Mouse (Mus musculus): ENCODE measurements around the gene Cntf. TPM values are rescaled to one million over a fixed set of nuclear protein-coding genes. Genes with fewer than 3 reads are reported as not detected.
A peak's percentile ranks its signal among the peaks of the same experiment; 100 is the strongest.

The Cntf gene
- polyA plus RNA-seq, 1 experiment from 2014 or later = 1.0 TPM

DNA sequence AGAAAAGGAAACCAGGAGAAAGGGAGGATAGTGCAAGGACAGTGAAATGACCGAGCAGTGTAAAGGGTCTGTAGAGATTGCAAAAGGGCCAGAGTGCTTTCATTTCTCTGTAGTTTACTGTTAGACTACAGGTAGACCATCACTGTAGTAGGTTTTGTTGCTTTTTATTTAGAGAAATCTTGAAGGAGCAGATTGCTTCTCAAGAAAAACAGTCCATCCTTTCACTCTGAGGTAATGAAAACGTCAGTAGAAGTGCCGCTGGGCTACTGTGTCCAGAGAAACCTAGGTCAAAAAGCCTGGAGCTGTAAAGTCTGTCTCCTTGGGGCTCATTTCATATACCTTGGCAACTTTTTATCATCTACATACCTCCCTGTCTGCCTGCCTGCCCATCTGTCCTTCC lies 33.6 kb upstream of the Cntf start:
- Histone ChIP-seq H3K9ac (ENCODE audit: low read length) (no peak overlapping the region), H3K4me2 (ENCODE audit: low read depth, low read length) (peak overlapping the region; percentile 3; the same call in 1 of the 2 replicates), H3K36me3 (ENCODE audit: control insufficient read depth, insufficient read depth) (no peaks in the 10 kb centered on the region), H3K27ac (ENCODE audit: low read length) (no peak overlapping the region), H3K27me3 (ENCODE audit: control insufficient read depth, insufficient read depth, low read length) (no peaks in the 10 kb centered on the region), H3K4me1 (ENCODE audit: control insufficient read depth, insufficient read depth, low read length) (no peaks in the 10 kb centered on the region), H3K9me3 (replicated peaks; ENCODE audit: control insufficient read depth, low read length) (no peaks in the 10 kb centered on the region), H3K4me3 (ENCODE audit: low read length) (no peak overlapping the region)
- ATAC-seq (replicated peaks; ENCODE audit: extremely low read depth, insufficient read depth, low FRiP score) = no peak
- 79% methylated on average over 3 of the region's 3 CpGs for WGBS

DNA sequence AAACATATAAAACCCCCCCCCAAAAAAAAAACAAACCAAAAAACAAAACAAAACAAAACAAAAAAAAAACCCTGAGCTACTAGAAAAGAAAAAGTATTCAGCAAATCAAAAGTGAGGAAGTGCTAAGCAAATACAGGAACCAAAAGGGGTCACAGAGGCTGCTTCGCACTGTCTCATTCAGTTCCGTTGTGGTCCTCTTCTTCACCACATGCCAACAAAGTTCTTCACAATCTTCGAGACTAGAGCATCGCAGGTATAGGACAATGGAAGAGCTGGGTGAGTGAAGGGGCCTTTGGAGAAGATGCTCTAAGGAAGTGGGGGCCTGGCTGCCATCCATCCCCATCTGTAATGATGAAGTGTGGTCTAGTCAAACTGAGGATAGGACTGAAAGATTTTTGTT lies 33.0 kb upstream of the Cntf start:
- ATAC-seq (replicated peaks; ENCODE audit: extremely low read depth, insufficient read depth, low FRiP score) = no peak
- Histone ChIP-seq H3K9me3 (replicated peaks; ENCODE audit: control insufficient read depth, low read length) (no peaks in the 10 kb centered on the region), H3K4me3 (ENCODE audit: low read length) (no peak overlapping the region), H3K27ac (ENCODE audit: low read length) (no peak overlapping the region), H3K9ac (ENCODE audit: low read length) (no peak overlapping the region), H3K4me1 (ENCODE audit: control insufficient read depth, insufficient read depth, low read length) (no peaks in the 10 kb centered on the region), H3K4me2 (ENCODE audit: low read depth, low read length) (peak overlapping the region; percentile 3; the same call in 1 of the 2 replicates), H3K27me3 (ENCODE audit: control insufficient read depth, insufficient read depth, low read length) (no peaks in the 10 kb centered on the region), H3K36me3 (ENCODE audit: control insufficient read depth, insufficient read depth) (no peaks in the 10 kb centered on the region)
- 65% methylated on average over 4 of the region's 4 CpGs for WGBS

DNA sequence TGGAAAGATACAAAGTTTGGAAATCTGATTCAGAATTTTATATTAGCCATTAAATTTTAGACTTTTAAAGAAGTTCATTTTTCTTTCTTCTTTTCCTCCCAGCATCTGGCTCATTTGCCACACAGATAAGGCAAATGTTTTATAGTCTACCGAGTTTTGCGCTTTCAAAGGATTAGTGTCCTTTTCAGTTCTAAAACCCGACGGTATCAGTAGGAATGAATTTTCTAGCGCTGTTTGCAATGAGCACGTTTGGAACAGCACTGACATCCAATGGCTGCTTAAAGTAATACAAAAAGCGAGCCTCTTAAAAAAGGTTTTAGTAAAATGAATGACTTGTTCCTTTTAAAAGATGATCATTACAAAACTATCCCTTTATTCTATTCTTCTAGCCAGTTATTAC lies 31.6 kb upstream of the Cntf start:
- H3K27me3 ChIP-seq (ENCODE audit: control insufficient read depth, insufficient read depth, low read length) = no peaks in the 10 kb centered on the region
- WGBS = 2% methylated on average over 7 of the region's 7 CpGs
- no peaks in the 10 kb centered on the region for H3K9me3 ChIP-seq (replicated peaks; ENCODE audit: control insufficient read depth, low read length)
- H3K27ac ChIP-seq (ENCODE audit: low read length) = peak overlapping the region; percentile 100
- H3K4me2 ChIP-seq (ENCODE audit: low read depth, low read length) = peak overlapping the region; percentile 94
- H3K9ac ChIP-seq (ENCODE audit: low read length) = peak overlapping the region; percentile 87
- ATAC-seq (replicated peaks; ENCODE audit: extremely low read depth, insufficient read depth, low FRiP score) = no peak
- H3K4me1 ChIP-seq (ENCODE audit: control insufficient read depth, insufficient read depth, low read length) = peaks cover 5% of the 10 kb centered on the region
- H3K4me3 ChIP-seq (ENCODE audit: low read length) = peak overlapping the region; percentile 98
- H3K36me3 ChIP-seq (ENCODE audit: control insufficient read depth, insufficient read depth) = no peaks in the 10 kb centered on the region

DNA sequence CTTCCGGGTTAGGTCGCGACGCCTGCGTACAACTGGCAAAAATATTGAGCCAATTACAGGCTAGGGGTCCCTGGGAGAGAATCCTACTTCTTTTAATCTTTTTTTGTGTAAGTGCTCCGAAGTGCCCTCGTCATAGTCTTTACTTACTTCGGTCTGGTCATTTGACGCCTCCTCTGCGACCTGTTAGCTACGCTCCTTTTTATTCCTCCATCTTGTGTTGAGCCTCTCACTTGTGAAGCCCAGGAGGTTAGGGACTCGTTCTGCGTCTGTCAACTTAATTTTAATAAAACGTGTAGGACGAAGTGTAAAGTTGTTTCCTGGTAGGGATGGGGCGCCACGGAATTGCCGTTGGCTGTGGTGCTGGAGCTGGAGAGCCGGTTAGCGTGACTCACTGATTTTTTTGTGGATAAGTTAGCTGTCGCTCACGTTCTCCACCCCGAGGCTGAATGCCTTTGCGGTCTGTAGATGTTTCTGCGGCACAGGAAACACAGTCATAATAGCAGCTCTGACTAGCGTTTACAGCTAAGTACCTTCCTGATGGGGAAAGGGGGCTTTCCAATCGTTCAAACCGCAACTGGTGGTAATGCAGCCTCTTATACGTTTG lies 31.0 kb upstream of the Cntf start:
- peak overlapping the region; percentile 94 for H3K4me2 ChIP-seq (ENCODE audit: low read depth, low read length)
- ATAC-seq (replicated peaks; ENCODE audit: extremely low read depth, insufficient read depth, low FRiP score) = no peak
- H3K36me3 ChIP-seq (ENCODE audit: control insufficient read depth, insufficient read depth) = no peaks in the 10 kb centered on the region
- H3K9me3 ChIP-seq (replicated peaks; ENCODE audit: control insufficient read depth, low read length) = no peaks in the 10 kb centered on the region
- peak overlapping the region; percentile 100 for H3K27ac ChIP-seq (ENCODE audit: low read length)
- H3K4me3 ChIP-seq (ENCODE audit: low read length) = peak overlapping the region; percentile 98
- WGBS = under 1% methylated on average over 29 of the region's 29 CpGs
- peak overlapping the region; percentile 87 for H3K9ac ChIP-seq (ENCODE audit: low read length)
- no peaks in the 10 kb centered on the region for H3K27me3 ChIP-seq (ENCODE audit: control insufficient read depth, insufficient read depth, low read length)
- peaks cover 7% of the 10 kb centered on the region for H3K4me1 ChIP-seq (ENCODE audit: control insufficient read depth, insufficient read depth, low read length)

DNA sequence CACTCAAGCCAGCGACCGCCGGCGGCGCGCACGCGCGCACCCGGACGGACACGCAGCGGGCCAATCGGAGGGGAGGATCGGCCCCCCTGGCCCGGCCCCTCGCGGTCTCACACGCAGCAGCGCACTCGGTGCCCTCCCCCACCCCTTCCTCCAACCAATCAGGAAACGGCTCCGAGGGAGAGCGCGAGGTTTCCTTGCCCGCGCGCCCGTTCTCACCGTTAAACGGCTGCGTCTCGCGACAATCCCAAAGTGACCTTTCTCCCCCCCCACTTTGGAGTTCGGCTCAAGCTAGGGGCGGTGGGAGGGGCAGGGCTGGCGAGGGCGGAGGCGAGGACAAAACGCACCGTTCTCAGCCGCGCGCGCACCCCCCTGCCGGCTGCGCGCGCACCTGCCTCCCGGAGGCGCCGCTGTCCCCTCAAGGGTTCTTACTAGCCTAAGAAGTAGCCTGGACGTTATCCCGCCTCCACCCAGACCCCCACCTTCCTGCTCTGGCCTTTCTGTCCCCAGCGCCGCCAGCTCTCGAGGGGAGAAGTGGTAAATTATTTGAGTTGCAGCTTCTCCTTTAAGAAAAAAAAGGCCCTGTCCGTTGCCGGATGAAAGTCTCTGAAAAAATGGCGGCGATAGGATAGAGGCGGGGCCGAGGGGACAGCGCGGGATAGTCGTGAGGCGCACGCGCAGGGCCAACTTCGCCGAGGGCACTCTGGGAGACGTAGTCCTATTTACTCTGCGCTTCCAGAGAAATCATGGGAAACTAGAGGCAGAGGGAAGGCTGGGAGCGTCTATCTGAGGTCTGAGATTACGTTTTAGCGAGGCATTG lies 30.3 kb upstream of the Cntf start, which contains the start of the genes Zfp91 and Lpxn:
Gene Zfp91, minus strand, starts transcription at position 616 of the 817 bp plus-strand sequence.
Gene Lpxn, plus strand, starts transcription at position 683 of the 817 bp plus-strand sequence.
- H3K4me3 ChIP-seq (ENCODE audit: low read length) = peak within 1 kb of the TSS; percentile 98
- H3K9me3 ChIP-seq (replicated peaks; ENCODE audit: control insufficient read depth, low read length) = no peaks in the 10 kb centered on the region
- peak within 1 kb of the TSS; percentile 100 for H3K27ac ChIP-seq (ENCODE audit: low read length)
- peak within 1 kb of the TSS; percentile 94 for H3K4me2 ChIP-seq (ENCODE audit: low read depth, low read length)
- no peaks in the 10 kb centered on the region for H3K36me3 ChIP-seq (ENCODE audit: control insufficient read depth, insufficient read depth)
- peak within 1 kb of the TSS; percentile 99 for H3K9ac ChIP-seq (ENCODE audit: low read length)
- no peaks in the 10 kb centered on the region for H3K27me3 ChIP-seq (ENCODE audit: control insufficient read depth, insufficient read depth, low read length)
- under 1% methylated on average over 61 of the region's 76 CpGs for WGBS
- peak; percentile 92 for ATAC-seq (replicated peaks; ENCODE audit: extremely low read depth, insufficient read depth, low FRiP score)
- H3K4me1 ChIP-seq (ENCODE audit: control insufficient read depth, insufficient read depth, low read length) = peaks cover 11% of the 10 kb centered on the region

DNA sequence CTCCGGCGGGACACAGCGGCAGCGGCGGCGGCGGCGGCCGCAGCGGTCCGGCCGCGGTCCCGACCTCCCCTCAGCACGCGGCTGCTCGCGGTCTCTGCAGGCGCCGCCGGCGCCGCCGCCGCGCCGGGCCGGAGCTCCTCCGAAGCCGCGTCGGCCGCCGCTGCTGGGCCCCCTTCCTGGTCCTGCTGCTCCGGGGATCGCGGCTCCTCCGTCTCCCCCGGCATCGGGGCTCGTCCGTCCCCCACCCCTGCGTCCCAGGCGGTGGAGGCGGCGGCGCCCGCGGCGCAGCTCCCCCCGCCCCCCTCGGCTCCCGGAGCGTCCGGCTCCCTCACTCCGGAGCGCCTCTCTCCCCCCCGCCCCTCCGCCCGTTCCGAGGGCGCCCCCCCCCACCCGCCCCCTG lies 29.7 kb upstream of the Cntf start:
- no peak for ATAC-seq (replicated peaks; ENCODE audit: extremely low read depth, insufficient read depth, low FRiP score)
- H3K27ac ChIP-seq (ENCODE audit: low read length) = peak overlapping the region; percentile 100
- H3K4me3 ChIP-seq (ENCODE audit: low read length) = peak overlapping the region; percentile 98
- under 1% methylated on average over 40 of the region's 63 CpGs for WGBS
- H3K36me3 ChIP-seq (ENCODE audit: control insufficient read depth, insufficient read depth) = no peaks in the 10 kb centered on the region
- peak overlapping the region; percentile 99 for H3K9ac ChIP-seq (ENCODE audit: low read length)
- H3K9me3 ChIP-seq (replicated peaks; ENCODE audit: control insufficient read depth, low read length) = no peaks in the 10 kb centered on the region
- peaks cover 11% of the 10 kb centered on the region for H3K4me1 ChIP-seq (ENCODE audit: control insufficient read depth, insufficient read depth, low read length)
- H3K4me2 ChIP-seq (ENCODE audit: low read depth, low read length) = peak overlapping the region; percentile 61
- H3K27me3 ChIP-seq (ENCODE audit: control insufficient read depth, insufficient read depth, low read length) = no peaks in the 10 kb centered on the region

DNA sequence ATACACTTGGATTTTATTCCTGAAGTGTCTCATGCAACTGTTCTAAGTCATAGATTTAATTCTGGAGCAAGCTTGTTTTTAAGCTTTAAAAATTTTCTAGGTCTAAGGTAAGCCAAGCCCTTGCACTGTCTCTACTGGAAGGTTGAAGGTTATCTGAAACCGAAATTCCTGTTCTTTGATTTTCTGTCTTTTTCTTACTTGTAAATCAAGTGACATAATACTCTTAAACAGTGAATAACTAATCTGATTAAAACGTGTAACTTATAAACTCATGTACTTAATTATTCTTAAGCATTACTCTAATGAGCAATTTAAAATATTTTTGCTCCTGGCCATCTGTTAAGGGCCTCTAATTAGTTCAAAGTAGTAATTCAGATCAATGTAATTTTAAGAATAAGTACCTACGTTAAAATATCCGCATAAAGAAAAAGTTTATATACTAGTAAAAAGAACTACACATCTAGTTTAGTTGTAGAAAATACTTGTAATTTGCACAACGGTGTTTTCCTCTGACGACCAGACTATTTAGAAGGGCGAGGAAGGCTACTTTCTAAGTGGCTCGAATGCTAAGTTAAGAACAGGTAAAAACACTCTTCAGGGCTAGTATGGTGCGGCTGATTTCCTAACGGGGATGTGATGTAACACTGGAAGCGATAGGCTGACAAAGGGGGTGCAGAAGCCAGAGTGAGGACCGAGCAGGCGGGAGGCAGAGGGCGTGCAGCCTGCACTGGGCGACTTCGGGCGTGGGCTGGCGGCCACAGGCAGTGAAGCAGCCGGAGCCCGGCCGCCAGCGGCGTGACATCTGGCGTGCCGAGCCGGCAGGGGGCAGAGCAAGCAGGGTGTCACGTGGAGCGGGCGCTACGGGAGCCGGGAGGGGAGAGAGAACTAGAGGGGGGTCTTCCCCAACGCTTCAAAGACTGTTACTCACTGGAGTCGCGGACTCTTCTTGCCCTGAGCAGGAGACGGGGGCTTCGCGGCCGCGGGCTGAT lies 28.9 kb upstream of the Cntf start:
- Histone ChIP-seq H3K4me2 (ENCODE audit: low read depth, low read length) (peak overlapping the region; percentile 67), H3K4me1 (ENCODE audit: control insufficient read depth, insufficient read depth, low read length) (peaks cover 11% of the 10 kb centered on the region), H3K27ac (ENCODE audit: low read length) (peak overlapping the region; percentile 100), H3K27me3 (ENCODE audit: control insufficient read depth, insufficient read depth, low read length) (no peaks in the 10 kb centered on the region), H3K4me3 (ENCODE audit: low read length) (peak overlapping the region; percentile 98), H3K9ac (ENCODE audit: low read length) (peak overlapping the region; percentile 99), H3K9me3 (replicated peaks; ENCODE audit: control insufficient read depth, low read length) (no peaks in the 10 kb centered on the region), H3K36me3 (ENCODE audit: control insufficient read depth, insufficient read depth) (no peaks in the 10 kb centered on the region)
- WGBS = 2% methylated on average over 31 of the region's 39 CpGs
- ATAC-seq (replicated peaks; ENCODE audit: extremely low read depth, insufficient read depth, low FRiP score) = peak; percentile 59

DNA sequence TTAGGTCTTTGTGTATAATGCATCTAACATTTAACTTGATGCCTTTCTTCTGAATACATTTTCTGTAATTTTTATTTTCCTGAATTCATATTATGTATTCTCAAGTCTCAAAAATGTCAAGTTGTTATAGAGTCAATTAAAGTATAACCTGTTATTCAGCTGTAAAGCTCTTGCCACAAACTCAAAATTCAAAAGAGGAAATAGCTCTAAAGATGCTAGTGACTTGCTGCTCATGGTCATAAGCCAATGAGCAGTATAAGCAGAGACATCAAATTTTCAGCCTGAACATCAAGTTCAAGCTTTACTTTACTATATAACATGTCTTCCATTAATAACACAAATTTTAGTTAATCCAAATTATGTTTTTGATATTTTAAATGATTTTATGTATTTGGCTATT lies 26.9 kb upstream of the Cntf start:
- no peak for ATAC-seq (replicated peaks; ENCODE audit: extremely low read depth, insufficient read depth, low FRiP score)
- Histone ChIP-seq H3K36me3 (ENCODE audit: control insufficient read depth, insufficient read depth) (no peaks in the 10 kb centered on the region), H3K27ac (ENCODE audit: low read length) (no peak overlapping the region), H3K9ac (ENCODE audit: low read length) (no peak overlapping the region), H3K4me1 (ENCODE audit: control insufficient read depth, insufficient read depth, low read length) (peaks cover 13% of the 10 kb centered on the region), H3K4me2 (ENCODE audit: low read depth, low read length) (no peak overlapping the region), H3K4me3 (ENCODE audit: low read length) (no peak overlapping the region), H3K9me3 (replicated peaks; ENCODE audit: control insufficient read depth, low read length) (no peaks in the 10 kb centered on the region), H3K27me3 (ENCODE audit: control insufficient read depth, insufficient read depth, low read length) (no peaks in the 10 kb centered on the region)
